Mouse (Mus musculus): ENCODE measurements around the gene Ccnyl1.

DNA sequence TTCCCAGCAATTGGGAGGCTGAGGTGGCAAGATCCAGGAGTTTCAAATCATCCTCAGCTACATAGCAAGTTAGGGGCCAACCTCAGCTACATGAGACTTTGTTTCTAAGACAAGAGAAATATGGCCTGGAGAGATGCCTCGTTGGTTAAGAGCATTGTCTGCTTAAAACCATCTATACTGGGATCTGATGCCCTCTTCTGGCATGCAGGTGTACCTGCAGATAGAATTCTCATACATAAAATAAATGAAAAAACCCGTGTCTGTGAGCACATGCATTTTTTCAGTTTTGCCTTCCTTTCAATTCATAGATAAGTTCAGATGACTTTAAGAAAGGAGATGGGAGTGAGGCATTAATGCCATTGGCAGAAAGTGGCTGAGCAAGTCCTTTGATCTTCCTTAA is 19.6 kb downstream of the Ccnyl1 start:
- no peak for TF ChIP-seq POLR2A (IDR thresholded peaks at IDR 0.05; ENCODE audit: low read depth, low read length)
- TF ChIP-seq CTCF (IDR thresholded peaks at IDR 0.05; ENCODE audit: extremely low read depth, insufficient read depth, insufficient read length, insufficient replicate concordance) = no peak

Data from spleen, adult 2 months (tissue).